Mouse (Mus musculus): Measurements from ENCODE around the gene Tmem259.
A peak's percentile ranks its signal among the peaks of the same experiment; 100 is the strongest.

DNA sequence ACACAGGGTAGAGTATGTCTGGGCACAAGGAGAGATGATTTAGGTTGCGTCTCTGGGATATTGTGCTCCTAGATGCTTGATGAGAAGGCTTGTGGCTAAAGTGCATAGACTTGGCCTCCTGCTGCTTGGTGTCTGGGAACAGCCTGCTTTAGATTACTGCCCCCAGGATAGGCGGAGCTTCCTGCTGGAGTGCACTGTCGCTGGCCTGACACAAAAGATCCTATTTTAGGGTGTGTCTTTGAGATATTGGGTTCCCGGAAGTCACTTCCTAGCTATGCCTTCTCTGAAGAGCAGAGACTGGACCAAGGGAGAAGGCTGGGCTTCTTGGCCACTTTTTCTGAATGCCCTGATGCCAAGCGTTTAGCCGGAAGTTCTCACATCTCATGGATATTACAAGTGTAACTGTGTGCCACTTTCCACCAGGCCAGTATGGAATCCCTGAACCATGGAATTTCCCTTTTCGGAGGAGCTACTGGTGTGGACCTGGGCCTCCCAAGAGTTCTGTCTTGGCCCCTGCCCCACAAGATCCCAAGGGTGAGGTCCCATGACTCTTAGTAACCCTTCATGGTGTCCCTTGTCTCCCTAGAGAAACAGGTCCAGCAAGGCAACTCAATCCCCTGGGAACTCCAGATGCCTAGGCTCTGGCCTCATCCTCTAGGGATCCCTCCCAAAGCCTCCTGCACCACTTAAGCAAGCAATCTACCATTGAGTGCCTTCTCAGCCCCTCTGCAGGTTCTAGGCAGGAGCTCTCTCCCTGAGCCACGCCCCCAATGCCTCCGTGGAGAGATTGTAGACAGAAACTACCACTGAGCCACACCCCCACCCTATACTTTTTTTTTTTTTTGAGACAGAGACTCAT is 19.5 kb upstream of the Tmem259 start:
- TF ChIP-seq CTCF (IDR thresholded peaks at IDR 0.05; ENCODE audit: low read depth, low read length) = no peak
- TF ChIP-seq POLR2A (IDR thresholded peaks at IDR 0.05; ENCODE audit: insufficient read depth, low read length) = no peak
- peak; percentile 41; the same call in 1 of the 2 replicates for TF ChIP-seq EP300 (IDR thresholded peaks at IDR 0.05; ENCODE audit: insufficient read depth, low read depth, low read length)
